In genomic region chr13:24988391-24988790, GRCm38 (mm10) we compare ENCODE assay signal across 8 mouse cellular contexts. TPM values are rescaled to one million over a fixed set of nuclear protein-coding genes. Genes with fewer than 3 reads are reported as not detected.
DNase-seq lines count a peak whose midpoint lies in the region; ATAC-seq and TF ChIP-seq lines count a peak whose summit lies in the region.

No protein-coding gene starts in this region.

- H3K79me2 ChIP-seq in CH12.LX (replicated peaks; ENCODE audit: control insufficient read depth, extremely low read depth, insufficient read depth, poor library complexity, severe bottlenecking) = no peaks in the 10 kb centered on the region

- H3K36me3 ChIP-seq in CH12.LX (replicated peaks in 1 of 2; ENCODE audit: control insufficient read depth in 1 of 2, insufficient read depth in 1 of 2, low read length in 1 of 2) = peaks cover 27 to 54% of the 10 kb centered on the region in 2 experiments
- peaks cover 43% of the 10 kb centered on the region for H3K36me3 ChIP-seq in kidney, embryonic 15.5 days
- peaks cover 66% of the 10 kb centered on the region for H3K36me3 ChIP-seq in liver, postnatal 0 days (replicated peaks; ENCODE audit: insufficient read depth, low read length)
- peaks cover 12% of the 10 kb centered on the region for H3K36me3 ChIP-seq in neural tube, embryonic 14.5 days (ENCODE audit: control insufficient read depth, insufficient read depth, low read length)

- peak; percentile 81 for ATAC-seq in kidney, embryonic 15.5 days (replicated peaks; ENCODE audit: low FRiP score)
- peak; percentile 58; the same call in 1 of the 2 replicates for ATAC-seq in liver, postnatal 0 days
- peak; percentile 86 for ATAC-seq in neural tube, embryonic 14.5 days (ENCODE audit: low read depth)

- H3K9ac ChIP-seq in CH12.LX (ENCODE audit: insufficient read depth, low read depth) = no peak overlapping the region
- no peak overlapping the region for H3K9ac ChIP-seq in kidney, embryonic 15.5 days
- no peak overlapping the region for H3K9ac ChIP-seq in liver, postnatal 0 days (replicated peaks)
- no peak overlapping the region for H3K9ac ChIP-seq in neural tube, embryonic 14.5 days (replicated peaks; ENCODE audit: low read depth, low read length)

- 34% methylated on average over 7 of the region's 7 CpGs for WGBS in kidney, embryonic 15.5 days
- WGBS in liver, postnatal 0 days (ENCODE audit: insufficient replicate concordance) = 46% methylated on average over 7 of the region's 7 CpGs
- 35% methylated on average over 7 of the region's 7 CpGs for WGBS in neural tube, embryonic 14.5 days

- no peak overlapping the region for H3K27ac ChIP-seq in CH12.LX (ENCODE audit: insufficient read depth, low read depth)
- H3K27ac ChIP-seq in kidney, embryonic 15.5 days = no peak overlapping the region
- no peak overlapping the region for H3K27ac ChIP-seq in liver, postnatal 0 days (ENCODE audit: low read depth)
- no peak overlapping the region for H3K27ac ChIP-seq in neural tube, embryonic 14.5 days (ENCODE audit: low read depth, low read length)

- no peak overlapping the region for H3K4me2 ChIP-seq in CH12.LX (ENCODE audit: insufficient read depth, low read depth, poor library complexity, severe bottlenecking)
- H3K4me2 ChIP-seq in kidney, embryonic 15.5 days = no peak overlapping the region
- H3K4me2 ChIP-seq in liver, postnatal 0 days (ENCODE audit: low read depth, low read length) = no peak overlapping the region
- no peak overlapping the region for H3K4me2 ChIP-seq in neural tube, embryonic 14.5 days (ENCODE audit: low read depth, low read length)

- TF ChIP-seq EP300 in CH12.LX (IDR thresholded peaks at IDR 0.05; ENCODE audit: low read length) = no peak
- no peak for TF ChIP-seq EP300 in liver, postnatal 0 days (IDR thresholded peaks at IDR 0.05; ENCODE audit: low read depth)

- H3K4me3 ChIP-seq in CH12.LX (replicated peaks in 1 of 3; ENCODE audit: low read depth in 2 of 3, low read length in 2 of 3, poor library complexity in 1 of 3) = no peak overlapping the region
- no peak overlapping the region for H3K4me3 ChIP-seq in kidney, embryonic 15.5 days (replicated peaks)
- no peak overlapping the region for H3K4me3 ChIP-seq in liver, postnatal 0 days (ENCODE audit: low read depth, low read length)
- no peak overlapping the region for H3K4me3 ChIP-seq in neural tube, embryonic 14.5 days (ENCODE audit: low read depth, low read length)

- TF ChIP-seq RAD21 in CH12.LX (IDR thresholded peaks at IDR 0.05; ENCODE audit: low read depth, low read length) = peak; percentile 53

- TF ChIP-seq POLR2A in CH12.LX (IDR thresholded peaks at IDR 0.05; ENCODE audit: low read depth, low read length) = no peak

- DNase-seq in CH12.LX (ENCODE audit: extremely low read depth) = peak; percentile 46
- peak; percentile 44 to 54 for DNase-seq in adrenal gland, adult 18-20 months (ENCODE audit: low spot score in 2 of 2)
- DNase-seq in embryo, embryonic 11.5 days (ENCODE audit: low read depth, low spot score) = peak; percentile 20
- DNase-seq in heart, adult 9 months (ENCODE audit: low spot score in 2 of 2) = peak; percentile 9 to 37
- DNase-seq in liver, postnatal 0 days = peak; percentile 54
- DNase-seq in thymus, postnatal 36 days = peak; percentile 38 to 40

- dilution Hi-C loops in CH12.LX (cut with MboI; ENCODE audit: extremely low pct_ligation_motif_present, extremely low pct_unique_long_range_greater_than_20kb, low sequenced_read_pairs) = no loop called here

- no peaks in the 10 kb centered on the region for H3K27me3 ChIP-seq in CH12.LX (replicated peaks)
- H3K27me3 ChIP-seq in kidney, embryonic 15.5 days = no peaks in the 10 kb centered on the region
- no peaks in the 10 kb centered on the region for H3K27me3 ChIP-seq in liver, postnatal 0 days (ENCODE audit: insufficient read depth, low read length)
- no peaks in the 10 kb centered on the region for H3K27me3 ChIP-seq in neural tube, embryonic 14.5 days (ENCODE audit: control insufficient read depth, insufficient read depth, low read length)

- peaks cover 0 to 5% of the 10 kb centered on the region in 2 experiments; a peak in 2 of 4 replicates for H3K4me1 ChIP-seq in CH12.LX (ENCODE audit: control insufficient read depth in 1 of 2, insufficient read depth in 2 of 2)
- 0 out of 2 replicates have a peak, but pooled peaks cover 4% of the 10 kb centered on the region for H3K4me1 ChIP-seq in kidney, embryonic 15.5 days
- H3K4me1 ChIP-seq in liver, postnatal 0 days (ENCODE audit: insufficient read depth) = no peaks in the 10 kb centered on the region
- H3K4me1 ChIP-seq in neural tube, embryonic 14.5 days (ENCODE audit: control insufficient read depth, insufficient read depth, low read length) = no peaks in the 10 kb centered on the region

- peak; percentile 47 to 77 for TF ChIP-seq CTCF in CH12.LX (conservative IDR thresholded peaks at IDR 0.05 in 1 of 2, IDR thresholded peaks at IDR 0.05 in 1 of 2; ENCODE audit: low read depth in 2 of 2, low read length in 2 of 2)
- peak; percentile 76 for TF ChIP-seq CTCF in liver, postnatal 0 days (IDR thresholded peaks at IDR 0.05; ENCODE audit: low read depth)

- in situ Hi-C loops in CH12.LX (cut with MboI; ENCODE audit: low pct_ligation_motif_present, low pct_unique_long_range_greater_than_20kb, low sequenced_read_pairs) = loop anchor here (25.0 kb wide), 1 partner anchor 501 kb away; no protein-coding TSS in a partner anchor

- H3K9me3 ChIP-seq in CH12.LX (replicated peaks; ENCODE audit: low read length) = no peaks in the 10 kb centered on the region
- no peaks in the 10 kb centered on the region for H3K9me3 ChIP-seq in kidney, embryonic 15.5 days (replicated peaks)
- no peaks in the 10 kb centered on the region for H3K9me3 ChIP-seq in liver, postnatal 0 days (ENCODE audit: low read length)
- H3K9me3 ChIP-seq in neural tube, embryonic 14.5 days (ENCODE audit: control insufficient read depth, low read length) = no peaks in the 10 kb centered on the region

TF ChIP-seq in CH12.LX, 34 proteins besides CTCF, POLR2A, EP300 and RAD21:
- peak; percentile 87 for TF ChIP-seq SMC3 (IDR thresholded peaks at IDR 0.05; ENCODE audit: low read depth, low read length)
- TF ChIP-seq NRF1 (IDR thresholded peaks at IDR 0.05; ENCODE audit: low read depth, low read length) = no peak
- 0 out of 2 replicates have a peak, but pooled peaks have one; percentile 23 for TF ChIP-seq TBP (conservative IDR thresholded peaks at IDR 0.05; ENCODE audit: low read depth, low read length)

RNA-seq across cellular contexts. Expression of gene Mrs2, which starts 31.8 kb away (rescaled TPM):
- 12.6 and 15.5 TPM in 2 replicates for total RNA-seq in CH12.LX (2012; rRNA removed)
- 12.1 TPM in 2 replicates for total RNA-seq in CH12.LX (2014; rRNA removed)
- polyA plus RNA-seq in CH12.LX (2012; ENCODE audit: insufficient read length, low read depth) = 29.5 and 38.8 TPM in 2 replicates
- total RNA-seq in adrenal gland, adult 18-20 months (2021) = 10 to 100 TPM; 50.1 to 61.3 TPM
- polyA plus RNA-seq in kidney, embryonic 15.5 days (2015; fragmentation: Nextera tagmentation; extraction: Ambion mirVana) = 15.1 and 17.4 TPM in 2 replicates
- polyA plus RNA-seq in liver, postnatal 0 days (2015; fragmentation: Nextera tagmentation; extraction: Ambion mirVana) = 5.1 and 6.3 TPM in 2 replicates
- polyA plus RNA-seq in neural tube, embryonic 14.5 days (2014; fragmentation: Nextera tagmentation; extraction: Ambion mirVana) = 25.9 and 27.2 TPM in 2 replicates

RNA-seq across cellular contexts. Expression of gene Gpld1, which starts 45.4 kb away (rescaled TPM):
- total RNA-seq in CH12.LX (2012; rRNA removed) (1.0 and 1.4 TPM in 2 replicates), CH12.LX (2014; rRNA removed) (0.30 and 0.34 TPM in 2 replicates)
- polyA plus RNA-seq in CH12.LX (2012; ENCODE audit: insufficient read length, low read depth) = 0.23 and 0.57 TPM in 2 replicates
- 1 to 10 TPM; 4.2 to 5.9 TPM for total RNA-seq in adrenal gland, adult 18-20 months (2021)
- polyA plus RNA-seq in kidney, embryonic 15.5 days (2015; fragmentation: Nextera tagmentation; extraction: Ambion mirVana) = 0.84 and 1.2 TPM in 2 replicates
- polyA plus RNA-seq in liver, postnatal 0 days (2015; fragmentation: Nextera tagmentation; extraction: Ambion mirVana) = 52.2 and 59.7 TPM in 2 replicates
- polyA plus RNA-seq in neural tube, embryonic 14.5 days (2014; fragmentation: Nextera tagmentation; extraction: Ambion mirVana) = 2.3 and 3.9 TPM in 2 replicates

RNA-seq across cellular contexts. Expression of gene Aldh5a1, which starts 50.9 kb away (rescaled TPM):
- total RNA-seq in CH12.LX (2012; rRNA removed) (1.6 and 2.4 TPM in 2 replicates), CH12.LX (2014; rRNA removed) (0.36 and 0.50 TPM in 2 replicates)
- 0.93 and 1.3 TPM in 2 replicates for polyA plus RNA-seq in CH12.LX (2012; ENCODE audit: insufficient read length, low read depth)
- 10 to 100 TPM; 15.3 to 17.4 TPM for total RNA-seq in adrenal gland, adult 18-20 months (2021)
- 7.8 and 7.9 TPM in 2 replicates for polyA plus RNA-seq in kidney, embryonic 15.5 days (2015; fragmentation: Nextera tagmentation; extraction: Ambion mirVana)
- 3.8 and 3.9 TPM in 2 replicates for polyA plus RNA-seq in liver, postnatal 0 days (2015; fragmentation: Nextera tagmentation; extraction: Ambion mirVana)
- polyA plus RNA-seq in neural tube, embryonic 14.5 days (2014; fragmentation: Nextera tagmentation; extraction: Ambion mirVana) = 15.4 and 16.3 TPM in 2 replicates

Comparison
In these comparisons a context has a peak if more than half of its experiments do, and no peak if none do; other contexts are left out.
1. RNA of gene Gpld1, which starts 45.4 kb away (polyA plus RNA-seq): 52.2 to 59.7 TPM in liver, postnatal 0 days; 2.3 to 3.9 TPM in neural tube, embryonic 14.5 days, 0.84 to 1.2 TPM in kidney, embryonic 15.5 days and 0.23 to 0.57 TPM in CH12.LX; every median in the first group is over 10 times any median in the second.
2. Peak in every context shown above with its lines, with median percentiles within 50 percentile points of each other: DNase-seq and ATAC-seq.